Mouse (Mus musculus) kidney, postnatal 0 days (tissue): ENCODE results near the gene Satb2. TPM values are rescaled to one million over a fixed set of nuclear protein-coding genes. Genes with fewer than 3 reads are reported as not detected.
A peak's percentile ranks its signal among the peaks of the same experiment; 100 is the strongest.

Experiments
- ATAC-seq: fragments of 200-750 bp; cut with Nextera tagmentation; replicated peaks from 2 replicates; pipeline ENCODE4 v1.8.0; 2017; ENCODE audit warnings: low read depth, moderate number of reproducible peaks, moderate TSS enrichment, moderate library complexity; ENCODE audit not compliant: low FRiP score
- DNase-seq: peaks from one replicate; pipeline ENCODE4 v3.0.0-alpha.2; 2016; ENCODE audit warnings: low spot score
- H3K27ac ChIP-seq: fragments of 300-500 bp; sonication (generic); 2 replicates; pipeline ENCODE4 v1.5.1; 2014; ENCODE audit warnings: mild to moderate bottlenecking
- H3K27me3 ChIP-seq: fragments of 300-500 bp; sonication (generic); 2 replicates; pipeline ENCODE4 v1.6.1; 2014; ENCODE audit warnings: low read length, mixed read lengths; ENCODE audit not compliant: insufficient read depth
- H3K36me3 ChIP-seq: fragments of 300-500 bp; sonication (generic); 2 replicates; pipeline ENCODE4 v1.6.1; 2014; ENCODE audit warnings: low read length, mixed read lengths; ENCODE audit not compliant: insufficient read depth
- H3K4me1 ChIP-seq: fragments of 300-500 bp; sonication (generic); replicated peaks from 2 replicates; pipeline ENCODE4 v1.6.1; 2014; ENCODE audit warnings: antibody characterized with exemption, low read length, mixed read lengths; ENCODE audit not compliant: insufficient read depth
- H3K4me2 ChIP-seq: fragments of 300-500 bp; sonication (generic); 2 replicates; pipeline ENCODE4 v1.6.1; 2014; ENCODE audit warnings: mild to moderate bottlenecking, low read length, moderate library complexity, mixed read lengths
- H3K4me3 ChIP-seq: fragments of 300-500 bp; sonication (generic); replicated peaks from 2 replicates; pipeline ENCODE4 v1.5.1; 2014; ENCODE audit warnings: low read depth, low read length
- H3K9ac ChIP-seq: fragments of 300-500 bp; sonication (generic); 2 replicates; pipeline ENCODE4 v1.6.1; 2014; ENCODE audit warnings: low read depth, low read length
- H3K9me3 ChIP-seq: fragments of 300-500 bp; sonication (generic); replicated peaks from 2 replicates; pipeline ENCODE4 v1.6.1; 2016; ENCODE audit warnings: low read length, inconsistent platforms, mixed read lengths
- CTCF ChIP-seq: IDR thresholded peaks from 2 replicates; pipeline ENCODE4 v1.5.1; 2016; ENCODE audit warnings: antibody characterized with exemption, low read depth, mild to moderate bottlenecking, moderate library complexity
- WGBS: fragments of 180-500 bp; shearing (Covaris S2); extraction: QIAGEN DNeasy Blood & Tissue Kit; methylation state at CpG from one replicate; pipeline ENCODE4 v1.1.7; 2014; 5-methylcytosine and 5-hydroxymethylcytosine counted together
- microRNA-seq: library from miRNA; unstranded; fragments of <30 nt; microRNA quantifications from one replicate; pipeline ENCODE4, GENCODE M21; 2016
- polyA plus RNA-seq: library from polyadenylated mRNA; unstranded; fragments of >200 nt; fragmentation: Nextera tagmentation; extraction: Ambion mirVana; gene quantifications from 2 replicates; pipeline ENCODE4 v1.2.1, GENCODE M21; 2015

Gene Satb2
- polyA plus RNA-seq, 1 experiment from 2014 or later: 2.8 TPM

DNA sequence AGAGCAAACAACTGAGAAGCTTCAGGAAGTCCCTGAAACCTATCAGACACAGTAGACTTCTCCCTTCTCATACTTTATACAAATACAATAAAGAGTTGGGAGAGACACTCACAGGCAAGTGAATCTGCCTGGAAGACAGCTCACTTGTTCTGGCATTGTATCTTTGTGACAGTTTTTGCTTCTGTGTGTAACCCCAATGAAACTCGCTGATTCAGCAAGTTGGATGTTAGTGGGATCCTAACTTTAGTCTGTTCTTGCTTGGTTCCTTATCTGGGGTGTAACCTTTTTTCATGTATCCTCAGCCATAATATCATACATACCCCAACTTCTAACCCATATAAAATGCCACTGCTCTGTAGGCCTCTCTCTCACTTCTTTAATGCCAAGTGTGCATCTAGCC, 216.9 kb downstream of the Satb2 start:
- no peaks in the 10 kb centered on the region for H3K36me3 ChIP-seq
- no peak for DNase-seq
- no peak overlapping the region for H3K27ac ChIP-seq
- WGBS: 83% methylated on average over 1 of the region's 1 CpGs
- TF ChIP-seq CTCF: no peak
- no peak overlapping the region for H3K4me3 ChIP-seq
- no peak overlapping the region for H3K4me2 ChIP-seq
- ATAC-seq: no peak
- H3K27me3 ChIP-seq: no peaks in the 10 kb centered on the region
- no peaks in the 10 kb centered on the region for H3K9me3 ChIP-seq
- no peaks in the 10 kb centered on the region for H3K4me1 ChIP-seq
- H3K9ac ChIP-seq: no peak overlapping the region

- H3K36me3 ChIP-seq: no peaks in the 10 kb centered on the region
- no peak overlapping the region for H3K9ac ChIP-seq
- TF ChIP-seq CTCF: peak; percentile 14; the same call in 1 of the 2 replicates
- 55% methylated on average over 1 of the region's 1 CpGs for WGBS
- no peak for DNase-seq
- no peak overlapping the region for H3K4me3 ChIP-seq
- no peaks in the 10 kb centered on the region for H3K27me3 ChIP-seq
- H3K27ac ChIP-seq: no peak overlapping the region
- no peak for ATAC-seq
- no peaks in the 10 kb centered on the region for H3K9me3 ChIP-seq
- no peaks in the 10 kb centered on the region for H3K4me1 ChIP-seq
- H3K4me2 ChIP-seq: no peak overlapping the region
Measured at GRCm38 (mm10) chr1:56753283-56753682, 225.2 kb downstream of the Satb2 start.

DNA sequence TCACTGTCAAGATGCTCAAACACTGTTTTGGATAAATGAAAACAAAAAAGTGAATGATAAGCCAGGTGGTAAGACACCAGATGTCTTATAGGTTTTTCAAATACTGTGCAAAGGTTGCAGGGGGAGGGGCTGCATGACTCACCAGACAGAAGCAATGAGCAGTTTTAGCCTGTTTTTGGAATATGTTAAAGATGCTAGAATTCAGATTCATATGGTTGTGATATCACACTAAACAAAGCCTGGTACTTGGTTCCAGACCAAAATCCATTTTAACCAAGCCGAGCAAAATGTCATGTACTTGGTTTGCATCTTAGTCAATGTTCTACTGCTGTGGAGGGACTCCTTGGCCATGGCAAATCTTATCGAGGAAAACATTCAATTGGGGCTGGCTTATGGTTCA, 227.8 kb downstream of the Satb2 start:
- no peaks in the 10 kb centered on the region for H3K4me1 ChIP-seq
- 82% methylated on average over 2 of the region's 2 CpGs for WGBS
- ATAC-seq: no peak
- H3K4me3 ChIP-seq: no peak overlapping the region
- no peaks in the 10 kb centered on the region for H3K36me3 ChIP-seq
- H3K4me2 ChIP-seq: no peak overlapping the region
- no peak for TF ChIP-seq CTCF
- no peak overlapping the region for H3K9ac ChIP-seq
- H3K27ac ChIP-seq: no peak overlapping the region
- H3K27me3 ChIP-seq: no peaks in the 10 kb centered on the region
- DNase-seq: no peak
- H3K9me3 ChIP-seq: no peaks in the 10 kb centered on the region

- Histone ChIP-seq H3K9ac (no peak overlapping the region), H3K4me3 (no peak overlapping the region), H3K36me3 (no peaks in the 10 kb centered on the region), H3K4me1 (no peaks in the 10 kb centered on the region), H3K4me2 (no peak overlapping the region), H3K9me3 (no peaks in the 10 kb centered on the region), H3K27ac (no peak overlapping the region), H3K27me3 (no peaks in the 10 kb centered on the region)
- no peak for DNase-seq
- 71% methylated on average over 16 of the region's 16 CpGs for WGBS
- no peak for ATAC-seq
- TF ChIP-seq CTCF: no peak
Measured at GRCm38 (mm10) chr1:56749629-56750311, 228.7 kb downstream of the Satb2 start.

DNA sequence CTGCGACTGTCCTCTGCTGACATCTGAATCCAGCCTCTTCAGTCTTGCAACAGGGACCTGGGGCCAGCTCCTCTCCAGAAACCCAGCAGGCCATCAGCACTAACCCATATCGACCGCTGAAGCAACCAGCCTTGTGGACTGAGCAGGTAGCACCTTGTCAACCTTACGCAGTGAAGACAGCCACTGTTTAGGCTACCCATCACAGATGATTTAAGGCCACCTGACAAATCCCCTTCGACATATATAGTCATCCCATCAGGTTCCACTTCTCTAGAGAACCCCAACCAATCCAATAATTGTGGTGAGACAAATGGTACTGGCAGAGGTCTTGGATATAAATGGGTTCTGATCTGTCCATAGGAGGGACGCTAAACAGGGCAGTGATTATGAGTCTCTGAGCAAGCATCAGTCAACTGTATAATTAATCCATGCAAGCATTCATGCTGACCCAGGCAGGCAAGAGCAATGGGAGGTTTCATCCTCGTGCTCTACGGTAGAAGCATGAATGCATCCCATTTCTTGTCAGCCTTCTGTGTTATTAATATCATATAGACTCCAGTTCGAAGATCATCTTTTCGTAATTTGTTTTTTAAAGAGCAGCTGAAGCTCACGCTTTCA, 229.5 kb downstream of the Satb2 start:
- no peak for TF ChIP-seq CTCF
- 83% methylated on average over 11 of the region's 11 CpGs for WGBS
- no peaks in the 10 kb centered on the region for H3K27me3 ChIP-seq

More for the DNA sequence above, 229.5 kb downstream of the Satb2 start:
- no peak overlapping the region for H3K27ac ChIP-seq
- H3K4me2 ChIP-seq: no peak overlapping the region
- H3K9ac ChIP-seq: no peak overlapping the region
- no peaks in the 10 kb centered on the region for H3K4me1 ChIP-seq
- no peak overlapping the region for H3K4me3 ChIP-seq
- H3K36me3 ChIP-seq: no peaks in the 10 kb centered on the region
- DNase-seq (no peak), ATAC-seq (no peak)
- H3K9me3 ChIP-seq: no peaks in the 10 kb centered on the region

Small RNAs within 50 kb of the gene (microRNA-seq; reads per million reads assigned to microRNA genes)
- gene Gm23943: not detected
